Mouse (Mus musculus): Measurements from ENCODE around the gene Meaf6. TPM values are rescaled to one million over a fixed set of nuclear protein-coding genes. Genes with fewer than 3 reads are reported as not detected.

Gene Meaf6
- total RNA-seq (2021), result 100 to 1,000 TPM; 110 to 113 TPM
- long read RNA-seq, experiment 1, full-length matches to known transcripts, result 43 of 80 reads
- long read RNA-seq, experiment 1, partial matches to known transcripts, result 4 of 80 reads
- long read RNA-seq, experiment 1, other reads (novel, unspliced or antisense), result 33 of 80 reads
- long read RNA-seq, experiment 2, full-length matches to known transcripts, result 60 of 84 reads
- long read RNA-seq, experiment 2, partial matches to known transcripts, result 3 of 84 reads
- long read RNA-seq, experiment 2, other reads (novel, unspliced or antisense), result 21 of 84 reads

DNA sequence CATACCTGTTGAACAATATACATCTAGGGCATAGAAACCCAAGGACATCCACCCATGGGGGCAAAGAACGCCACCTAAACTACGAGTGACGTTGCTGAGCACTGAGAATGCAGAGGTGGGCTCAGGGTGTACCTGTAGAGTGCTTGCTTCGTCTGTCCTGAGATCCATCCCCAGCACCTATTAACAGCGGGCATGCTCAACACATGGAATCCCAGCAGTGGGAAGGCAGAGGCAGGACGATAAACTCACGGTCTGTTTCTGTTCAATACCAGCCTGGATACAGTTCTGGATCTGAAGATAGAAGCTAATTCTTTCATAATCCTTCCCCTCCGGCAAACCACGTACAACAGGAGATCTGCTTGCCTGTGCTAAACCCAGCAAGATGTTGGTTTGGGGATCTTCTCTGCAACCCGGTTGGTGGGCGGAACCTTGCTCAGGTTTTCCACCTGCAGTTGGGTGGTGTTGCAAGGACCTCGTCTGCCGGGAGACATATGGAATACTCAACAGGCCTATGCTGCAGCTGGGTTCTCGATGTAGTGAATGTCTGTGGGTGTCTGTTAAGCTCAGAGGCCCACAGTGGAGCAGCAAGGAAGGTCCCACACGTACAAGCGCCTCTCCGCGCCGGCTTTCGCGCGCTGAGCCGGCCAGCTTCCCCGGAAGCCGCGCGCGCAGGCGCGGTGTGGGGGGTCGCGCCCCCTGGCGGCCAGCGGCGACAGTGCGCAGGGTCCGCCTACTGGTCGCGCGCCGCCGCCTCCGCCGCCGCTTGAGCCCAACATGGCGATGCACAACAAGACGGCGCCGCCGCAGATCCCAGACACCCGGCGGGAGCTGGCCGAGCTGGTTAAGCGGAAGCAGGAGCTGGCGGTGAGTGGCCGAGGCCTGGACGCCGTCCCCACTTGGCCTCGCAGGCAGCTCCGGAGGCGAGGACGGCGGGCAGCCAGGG is at the start of gene Meaf6:
TSS of gene Meaf6 (plus strand) at position 732 of the 943 bp plus-strand sequence.
- peak; percentile 92 to 93 for DNase-seq (ENCODE audit: low spot score in 2 of 2)

DNA sequence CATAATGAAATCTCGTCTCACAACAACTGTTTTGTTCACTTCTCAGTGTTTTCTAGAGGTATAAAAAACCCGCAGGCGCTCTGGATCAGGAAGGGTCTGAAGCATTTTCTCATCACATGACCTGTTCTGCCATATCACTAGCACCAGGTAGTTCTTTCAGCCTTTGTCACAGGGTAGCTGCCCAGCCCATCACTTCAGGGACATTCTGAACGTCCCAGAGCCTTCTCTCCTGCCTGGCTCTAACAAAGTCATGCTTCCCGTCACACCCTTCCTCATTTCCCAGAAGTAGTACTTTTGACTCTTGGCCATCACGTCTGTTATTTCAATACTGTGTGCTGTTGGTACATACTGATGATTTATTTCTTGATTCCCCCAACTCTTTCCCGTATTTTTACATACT is 40.5 kb upstream of the Meaf6 start:
- no peak for DNase-seq (ENCODE audit: low spot score in 2 of 2)

DNA sequence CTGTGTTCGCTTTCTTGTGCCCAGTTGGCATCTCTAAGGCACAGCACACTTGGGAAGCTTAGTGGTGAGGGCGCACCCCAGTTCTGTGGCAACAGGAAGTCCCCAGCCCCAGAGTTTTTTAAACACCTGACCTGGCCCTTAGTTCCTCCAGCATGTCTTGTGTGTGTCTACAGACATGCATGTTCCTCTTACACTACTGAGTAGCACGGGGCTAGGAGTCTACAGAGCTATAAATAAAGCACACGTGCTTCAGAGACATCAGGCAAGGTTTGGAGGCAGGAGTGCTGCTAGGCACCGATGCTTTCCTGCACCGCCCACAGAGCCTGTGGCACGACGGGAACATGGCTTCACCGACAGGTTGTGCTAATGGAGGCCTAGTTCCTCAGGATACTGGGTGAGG is 29.5 kb upstream of the Meaf6 start:
- no peak for DNase-seq (ENCODE audit: low spot score in 2 of 2)

DNA sequence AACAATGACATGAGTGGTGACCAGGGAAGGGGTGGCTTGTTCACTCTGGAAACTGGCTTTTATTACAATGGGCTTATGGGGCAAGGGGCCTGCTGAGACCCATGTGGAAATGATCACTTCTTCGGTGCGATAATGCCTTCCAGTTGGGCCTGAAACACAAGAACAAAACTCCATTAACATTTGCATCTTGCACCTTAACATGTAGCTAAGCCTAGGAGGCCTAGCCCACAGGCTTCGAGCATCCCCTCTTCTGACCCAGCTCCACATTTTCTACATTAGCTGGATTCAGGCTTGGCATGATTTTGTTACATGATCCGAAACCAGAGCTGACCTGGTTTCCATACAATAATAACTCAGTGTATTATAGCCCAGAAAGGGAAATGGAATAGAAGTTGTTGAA is 28.5 kb upstream of the Meaf6 start:
- DNase-seq (ENCODE audit: low spot score in 2 of 2), result no peak

DNA sequence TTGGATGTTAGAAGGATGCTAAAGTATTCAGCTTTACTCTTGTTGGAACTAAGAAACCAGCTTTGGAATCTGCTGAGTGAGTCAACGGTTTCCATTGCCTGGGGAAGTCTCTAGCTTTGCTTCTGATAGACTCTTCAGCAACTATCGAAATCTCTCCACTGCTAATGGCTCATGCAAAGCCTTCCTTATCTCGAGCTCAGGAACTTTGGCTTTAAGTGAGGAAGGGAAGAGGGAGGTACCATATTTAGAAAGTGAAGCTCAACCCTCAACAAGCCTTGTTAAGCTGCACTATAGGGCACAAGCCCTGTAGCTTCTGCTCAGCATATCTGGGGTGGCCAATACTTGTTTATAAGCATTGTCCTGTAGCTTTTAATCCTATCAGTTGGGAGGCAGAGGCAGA is 27.7 kb upstream of the Meaf6 start:
- DNase-seq (ENCODE audit: low spot score in 2 of 2), result no peak

DNA sequence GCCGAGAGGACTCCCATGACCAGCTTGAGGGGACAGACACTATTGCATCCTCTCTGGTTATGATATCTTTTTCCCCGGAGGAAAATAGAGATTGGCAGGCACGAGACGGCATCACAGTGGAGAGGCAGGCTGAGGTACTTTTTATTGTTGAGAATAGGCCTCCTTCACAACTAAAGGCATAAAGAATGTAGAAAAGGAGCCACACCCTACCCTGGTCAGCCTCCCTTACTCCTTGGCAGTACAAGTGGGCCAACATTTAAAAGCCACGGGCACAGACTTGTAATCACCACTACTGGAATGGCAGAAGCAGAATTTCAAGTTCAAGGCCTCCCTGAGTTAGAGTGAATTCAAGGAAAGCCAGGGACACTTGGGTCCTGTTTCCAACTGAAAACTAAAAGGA is 26.9 kb upstream of the Meaf6 start:
- DNase-seq (ENCODE audit: low spot score in 2 of 2), result no peak

DNA sequence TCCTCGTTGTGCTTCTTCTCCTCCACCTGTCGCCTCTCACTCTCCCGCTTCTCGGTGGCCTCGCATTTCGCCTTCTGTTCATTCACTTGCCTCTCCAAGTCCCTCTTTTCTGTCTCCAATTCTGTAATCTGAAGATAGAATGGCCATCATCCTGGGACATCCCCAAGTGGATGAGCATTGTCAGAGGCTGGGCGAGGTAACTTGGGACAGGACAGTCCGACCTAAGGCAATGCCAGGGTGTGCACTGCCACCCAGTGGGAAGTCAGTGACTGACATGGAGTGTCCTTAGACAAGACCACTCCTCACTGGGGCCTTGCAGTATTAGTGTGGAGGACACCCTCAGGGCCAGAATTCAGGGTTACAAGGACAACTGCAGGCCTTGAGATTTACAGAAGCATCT is 25.9 kb upstream of the Meaf6 start:
- peak; percentile 57 to 73 for DNase-seq (ENCODE audit: low spot score in 2 of 2)

DNA sequence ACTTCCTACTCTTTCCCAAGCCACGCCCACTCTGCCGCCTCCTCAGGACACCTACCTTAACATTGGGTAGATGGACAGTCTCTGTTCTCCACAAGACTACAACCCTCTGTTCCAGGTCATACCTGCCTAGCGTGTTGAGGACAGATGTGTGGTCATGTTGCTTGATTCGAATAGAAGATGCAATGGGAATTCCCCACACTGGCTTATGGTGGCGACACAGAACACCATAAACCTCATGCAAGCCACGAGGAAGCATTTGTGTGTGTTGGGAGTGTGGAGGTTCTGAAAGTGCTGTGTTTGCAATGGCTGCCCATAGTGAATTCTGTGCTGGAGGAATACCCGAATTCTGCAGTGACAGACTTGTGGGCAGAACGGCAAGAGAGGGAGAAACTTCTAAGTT is 21.1 kb upstream of the Meaf6 start:
- DNase-seq (ENCODE audit: low spot score in 2 of 2), result no peak

DNA sequence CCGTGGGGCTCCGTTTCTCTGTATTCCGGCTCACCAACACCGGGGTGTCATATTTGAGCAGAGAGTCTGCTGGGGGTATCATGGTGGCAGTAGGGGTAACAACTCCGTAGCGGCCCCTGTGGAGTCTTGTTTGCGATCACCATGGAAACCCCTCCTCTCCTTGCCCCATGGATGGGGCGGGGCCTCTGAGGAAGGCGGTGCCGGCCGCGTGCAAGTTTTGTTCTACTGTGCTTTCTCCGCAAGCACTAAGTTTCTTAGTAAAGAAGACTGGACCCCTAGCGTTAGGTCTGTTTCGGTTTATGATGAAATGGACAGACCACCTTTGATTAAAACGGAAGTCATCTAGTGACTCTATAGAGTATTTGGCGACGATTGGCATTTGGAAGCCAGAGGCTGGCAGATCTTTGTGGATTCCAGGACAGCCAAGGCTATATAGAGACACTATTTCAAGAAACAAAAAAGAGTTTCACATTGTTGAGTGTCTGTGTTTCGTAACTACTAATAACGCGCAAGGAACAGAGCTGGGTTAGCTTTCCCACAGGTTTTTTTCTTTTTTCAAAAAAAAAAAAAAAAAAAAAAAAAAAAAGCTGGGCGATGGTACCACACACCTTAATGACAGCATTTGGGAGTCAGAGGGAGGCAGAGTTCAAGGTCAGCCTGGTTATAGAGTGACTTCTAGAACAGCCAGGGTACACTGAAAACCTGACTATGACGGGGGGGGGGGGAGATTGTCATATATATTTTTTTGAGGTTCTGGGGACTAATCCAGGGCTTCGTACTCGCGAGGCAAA is 19.2 kb upstream of the Meaf6 start, which contains the start of gene Dnali1:
TSS of gene Dnali1 (minus strand) at position 187 of the 791 bp plus-strand sequence.
- DNase-seq (ENCODE audit: low spot score in 2 of 2), result peak in 1 of 2 experiments; percentile 12

DNA sequence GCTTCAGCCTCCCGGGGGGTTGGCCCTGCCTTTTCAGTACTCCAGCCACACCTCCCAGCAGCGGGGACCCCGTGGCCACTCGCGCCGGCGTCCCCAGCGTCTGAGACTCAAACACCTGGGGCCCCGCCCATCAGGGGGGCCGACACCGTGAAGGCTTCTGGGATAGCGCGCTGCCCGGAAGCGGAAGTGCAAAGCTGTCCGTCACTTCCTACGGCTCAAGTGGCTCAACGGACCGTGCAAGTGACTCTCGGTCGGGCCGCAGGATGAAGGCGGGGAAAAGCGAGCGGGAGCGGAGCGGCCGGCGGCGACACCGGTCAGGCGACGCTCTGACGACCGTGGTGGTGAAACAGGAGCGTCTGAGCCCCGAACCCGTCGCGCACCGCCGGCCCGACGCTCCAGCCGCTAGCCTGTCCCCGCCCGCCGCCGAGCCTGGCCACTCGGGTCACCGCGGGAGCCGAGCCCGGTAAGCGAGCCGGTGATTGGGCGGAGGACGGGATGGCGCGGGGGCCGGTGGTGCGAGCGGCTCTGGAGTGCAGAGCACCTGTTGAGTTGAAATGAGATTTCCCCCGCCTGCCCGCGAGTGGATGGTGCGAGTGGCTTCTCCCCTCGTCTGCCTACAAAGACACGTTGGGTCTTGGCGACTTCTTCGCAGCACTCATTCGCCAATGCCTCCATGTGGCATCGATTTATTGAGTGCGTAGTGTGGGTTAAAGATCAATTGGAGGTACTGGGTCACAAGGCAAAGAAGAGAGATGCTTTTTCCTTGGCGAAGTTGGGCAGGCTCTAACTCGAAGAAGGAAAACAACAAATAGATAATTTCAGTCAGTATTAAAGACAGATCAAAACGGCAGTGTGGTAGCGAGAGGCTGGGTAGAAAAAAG is 18.2 kb upstream of the Meaf6 start, which contains the start of gene Snip1:
TSS of gene Snip1 (plus strand) at position 183 of the 881 bp plus-strand sequence.
- peak; percentile 87 to 93 for DNase-seq (ENCODE audit: low spot score in 2 of 2)

DNA sequence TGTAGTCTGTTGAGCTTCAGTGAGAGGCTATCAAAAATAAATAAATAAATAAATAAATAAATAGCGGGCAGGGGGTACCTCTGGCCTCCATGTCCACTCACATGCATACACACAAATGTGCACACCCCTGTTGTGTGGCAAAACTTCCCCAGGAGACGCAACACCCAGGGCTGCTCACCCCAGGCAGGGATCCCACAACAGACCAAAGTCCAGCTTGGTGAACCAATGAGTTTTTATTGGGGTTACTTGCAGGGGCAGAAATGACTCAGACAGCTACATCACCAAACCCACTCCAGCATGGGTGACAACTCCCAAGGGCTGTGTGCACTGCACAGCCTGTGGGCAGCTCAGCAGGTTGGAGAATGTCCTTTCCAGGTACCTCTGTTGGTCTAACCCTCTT is 7.2 kb upstream of the Meaf6 start:
- no peak for DNase-seq (ENCODE audit: low spot score in 2 of 2)

DNA sequence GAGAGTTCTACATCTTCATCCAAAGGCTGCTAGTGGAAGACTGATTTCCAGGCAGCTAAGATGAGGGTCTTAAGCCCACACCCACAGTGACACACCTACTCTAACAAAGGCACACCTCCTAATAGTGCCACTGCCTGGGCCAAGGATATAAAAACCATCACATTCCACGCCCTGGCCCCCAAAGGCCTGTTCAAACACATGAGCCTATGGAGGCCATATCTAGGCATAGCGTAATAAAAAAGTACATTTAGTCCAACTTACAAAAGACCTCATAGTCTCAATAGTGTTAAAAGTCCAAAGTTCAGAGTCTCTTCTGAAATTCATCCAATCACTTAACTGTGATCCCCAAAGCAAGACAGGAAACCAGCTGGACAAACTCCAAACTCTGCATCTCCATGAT is 6.2 kb upstream of the Meaf6 start:
- DNase-seq (ENCODE audit: low spot score in 2 of 2), result no peak

DNA sequence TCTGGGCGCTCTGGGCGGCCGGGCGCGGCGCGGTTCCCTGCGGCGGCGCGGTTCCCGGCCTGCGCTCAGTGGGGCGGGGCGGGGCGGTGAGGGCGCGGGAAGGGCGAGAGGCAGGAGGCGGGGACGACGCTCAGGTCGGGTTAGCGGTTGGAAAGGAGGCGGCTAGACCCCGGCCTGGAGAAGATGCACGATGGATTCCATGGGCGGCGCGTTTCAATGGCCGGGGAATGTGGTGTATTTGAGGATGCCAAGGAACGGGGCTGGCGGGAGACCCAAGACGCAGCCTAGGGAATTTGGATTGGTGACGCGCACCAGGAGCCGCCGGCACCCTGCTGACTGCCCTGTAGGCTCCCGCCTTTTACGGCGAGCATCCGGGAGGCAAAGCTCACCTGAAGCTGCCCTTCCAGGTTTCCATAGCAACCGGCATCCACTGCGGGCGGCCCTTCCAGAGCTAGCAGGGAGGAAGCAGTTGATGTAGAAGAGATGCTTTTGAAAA is 460 bp downstream of the Meaf6 start:
- DNase-seq (ENCODE audit: low spot score in 2 of 2), result peak; percentile 62 to 66

DNA sequence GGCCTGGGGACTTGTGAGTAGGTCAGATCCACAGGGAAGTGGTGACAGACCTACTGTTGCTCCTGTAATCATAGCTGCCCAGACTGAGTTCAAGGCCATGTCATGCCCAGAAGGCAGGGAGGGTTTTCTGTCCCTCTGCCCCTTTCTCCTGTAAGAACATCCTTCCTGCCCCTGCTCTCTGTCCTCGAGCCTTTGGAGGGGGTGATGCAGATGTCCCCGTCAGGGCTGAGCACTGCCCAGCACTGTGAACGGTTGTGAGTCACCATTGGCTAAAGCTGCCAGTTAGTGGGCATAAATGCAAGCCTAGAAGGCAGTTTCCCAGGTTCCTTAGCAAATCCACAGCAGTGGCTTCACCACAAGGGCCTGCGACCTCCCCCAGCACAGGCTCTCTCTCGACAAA is 8.1 kb downstream of the Meaf6 start:
- DNase-seq (ENCODE audit: low spot score in 2 of 2), result no peak

DNA sequence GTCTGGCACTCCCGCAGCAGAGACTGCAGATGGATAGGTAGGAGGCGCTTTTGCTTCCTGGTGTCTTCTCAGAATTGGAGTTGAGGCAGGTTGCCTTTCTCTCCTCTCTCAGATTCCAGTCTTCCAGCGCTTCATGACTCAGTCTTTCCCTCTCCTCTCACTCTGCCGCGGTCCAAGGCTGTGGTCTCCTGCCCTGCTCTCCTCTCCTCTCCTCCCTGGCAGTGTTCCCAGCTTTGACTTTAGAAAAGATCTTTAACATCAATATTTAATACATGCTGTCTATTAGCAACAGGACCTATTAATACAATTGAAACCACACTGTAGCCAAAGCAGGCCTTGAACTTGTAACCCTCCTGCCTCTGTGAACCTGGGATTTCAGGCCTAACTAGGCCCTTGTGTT is 11.1 kb downstream of the Meaf6 start:
- DNase-seq (ENCODE audit: low spot score in 2 of 2), result no peak

DNA sequence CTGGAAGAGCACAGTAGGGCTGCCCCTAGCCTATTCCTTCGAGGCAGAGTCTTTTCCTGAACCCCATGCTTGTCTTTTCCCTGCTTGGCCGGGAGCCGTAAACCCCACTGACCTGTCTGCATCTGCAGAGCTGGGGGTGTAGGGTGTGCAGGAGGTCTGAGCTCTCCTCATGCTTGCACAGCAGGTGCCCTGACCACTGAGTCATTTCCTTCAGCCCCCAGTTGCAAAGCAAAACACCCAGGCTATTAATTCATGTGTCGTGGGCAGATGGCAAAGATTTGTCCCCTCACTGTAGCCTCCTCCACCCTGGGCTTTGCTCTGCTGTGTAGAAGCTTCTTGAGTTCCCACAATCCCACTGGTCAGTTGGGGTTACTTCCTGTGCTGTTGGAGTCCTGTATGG is 12.5 kb downstream of the Meaf6 start:
- no peak for DNase-seq (ENCODE audit: low spot score in 2 of 2)

DNA sequence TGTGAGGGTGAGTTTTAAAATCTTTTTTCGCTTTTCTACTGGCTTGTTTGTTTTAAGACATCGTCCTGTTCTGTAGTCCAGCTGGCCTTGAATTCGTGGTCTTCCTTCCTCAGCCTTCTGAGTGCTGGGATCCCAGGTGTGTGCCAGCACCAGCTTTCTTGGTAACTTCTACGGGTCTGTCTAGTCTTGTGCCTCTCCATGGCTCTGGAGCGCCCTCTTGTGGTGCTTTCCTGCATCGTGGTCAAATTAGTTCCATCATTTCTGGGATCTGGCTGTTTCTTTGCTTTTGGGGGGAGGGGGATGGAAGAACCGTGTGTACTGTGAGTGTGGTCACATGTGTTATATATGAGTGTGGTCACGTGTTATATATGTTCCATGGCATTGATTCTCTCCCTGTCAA is 14.5 kb downstream of the Meaf6 start:
- DNase-seq (ENCODE audit: low spot score in 2 of 2), result peak; percentile 82 to 87

DNA sequence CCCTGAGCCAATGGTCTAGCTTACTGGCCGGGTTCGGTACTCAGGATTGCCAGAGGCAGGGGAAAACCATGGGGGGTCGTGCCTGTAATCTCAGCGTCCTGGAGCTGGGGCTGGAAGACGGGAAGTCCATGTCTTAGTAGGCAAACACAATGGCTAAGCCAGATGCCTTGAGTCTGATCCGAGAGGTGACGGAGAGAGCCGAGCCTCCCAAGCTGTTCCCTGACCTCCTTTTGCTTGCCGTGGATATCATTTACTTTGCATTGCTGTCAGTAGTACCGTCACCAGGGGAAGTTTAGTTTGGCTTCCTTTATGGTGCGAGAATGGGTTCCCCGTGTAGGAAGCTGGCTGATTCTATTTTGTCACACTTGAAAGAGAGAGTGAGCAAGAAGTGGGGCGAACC is 16.4 kb downstream of the Meaf6 start:
- DNase-seq (ENCODE audit: low spot score in 2 of 2), result no peak

DNA sequence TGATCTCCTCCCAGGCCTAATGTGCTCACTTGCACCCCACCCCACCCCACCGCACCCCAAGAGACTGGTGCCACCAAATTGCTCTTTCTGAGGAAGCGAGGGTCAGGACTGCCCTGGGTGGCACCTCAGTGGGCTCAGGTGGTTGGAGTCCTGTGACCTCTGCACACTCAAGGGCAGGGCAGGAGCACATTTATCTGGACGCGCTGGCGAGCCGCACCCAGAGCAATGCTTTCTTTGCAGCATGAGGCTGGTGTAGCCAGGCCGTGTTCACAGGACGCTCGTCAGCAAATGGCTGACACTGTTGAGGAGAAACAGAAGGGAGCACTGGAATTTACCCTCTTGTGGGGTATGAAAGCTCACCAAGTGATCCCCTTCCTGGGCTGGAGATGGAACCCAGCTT is 20.4 kb downstream of the Meaf6 start:
- no peak for DNase-seq (ENCODE audit: low spot score in 2 of 2)

DNA sequence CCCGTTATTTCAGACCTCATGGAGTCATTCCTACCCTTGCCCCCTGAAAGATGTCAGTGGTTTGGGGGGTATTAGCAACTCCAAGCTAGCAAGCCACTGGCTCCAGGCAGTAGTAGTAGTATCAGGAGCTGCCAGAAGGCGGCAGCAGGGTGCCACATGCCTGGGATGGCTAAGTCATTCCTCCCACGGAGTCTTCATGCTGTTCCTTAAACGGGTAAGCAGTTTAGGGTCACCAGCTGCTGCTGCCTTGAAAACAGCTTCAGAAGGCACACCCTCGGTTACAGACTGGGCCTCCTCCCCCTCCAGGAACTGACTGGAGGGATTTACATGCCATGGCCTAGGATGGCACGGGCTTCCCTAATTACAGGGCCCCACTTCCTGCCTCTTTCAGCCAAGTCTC is 29.7 kb downstream of the Meaf6 start:
- DNase-seq (ENCODE audit: low spot score in 2 of 2), result peak; percentile 86 to 87

Data from layer of hippocampus, postnatal 14 days (tissue).